Mouse (Mus musculus): Measurements from ENCODE around the gene Shcbp1l.
"Not testable (repeated sequence)": the region's sequence is repeated elsewhere in the genome, so short reads cannot be mapped to it uniquely, and the experiment has no call there.

Shcbp1l gene

GRCm38 (mm10) chr1:153431158-153431557 is 6.2 kb downstream of the Shcbp1l start:
- no peak for DNase-seq

DNA sequence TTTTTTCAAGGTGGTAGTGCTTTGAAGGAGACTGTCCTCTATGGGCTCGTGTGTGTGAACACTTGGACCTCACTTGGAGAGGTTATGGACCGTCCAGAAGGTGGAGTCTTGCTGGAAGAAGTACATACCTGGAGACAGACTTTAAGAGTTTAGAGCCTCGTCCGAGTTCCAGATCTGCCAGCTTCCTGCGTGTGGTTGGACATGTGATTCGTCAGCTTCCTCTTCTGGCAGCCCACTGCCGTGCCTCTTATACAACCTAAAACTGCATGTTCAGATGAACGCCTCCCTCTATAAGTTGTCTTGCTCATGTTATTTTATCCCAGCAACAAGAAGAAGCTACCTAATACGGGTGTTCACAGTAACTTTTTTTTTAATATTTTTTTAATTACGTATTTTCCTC is 6.7 kb downstream of the Shcbp1l start:
- no peak for DNase-seq

DNA sequence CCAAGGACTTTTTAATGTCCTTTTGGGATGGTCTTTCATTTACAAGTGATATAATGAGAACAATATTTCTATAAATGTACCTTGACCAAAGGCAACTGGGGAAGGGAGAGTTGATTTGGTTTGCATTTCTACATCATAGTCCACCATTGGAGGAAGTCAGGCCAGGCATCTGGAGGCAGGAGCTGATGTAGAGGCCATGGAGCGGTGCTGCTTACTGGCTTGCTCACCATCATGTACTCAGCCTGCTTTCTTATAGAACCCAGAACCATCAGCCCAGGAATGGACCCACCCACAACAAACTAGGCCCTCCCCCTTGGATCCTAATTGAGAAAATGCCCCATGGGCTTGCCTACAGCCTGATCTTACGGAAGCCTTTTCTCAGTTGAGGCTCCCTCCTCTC is 7.4 kb downstream of the Shcbp1l start:
- no peak for DNase-seq

GRCm38 (mm10) chr1:153433851-153434589 is 9.1 kb downstream of the Shcbp1l start:
- DNase-seq: no peak

DNA sequence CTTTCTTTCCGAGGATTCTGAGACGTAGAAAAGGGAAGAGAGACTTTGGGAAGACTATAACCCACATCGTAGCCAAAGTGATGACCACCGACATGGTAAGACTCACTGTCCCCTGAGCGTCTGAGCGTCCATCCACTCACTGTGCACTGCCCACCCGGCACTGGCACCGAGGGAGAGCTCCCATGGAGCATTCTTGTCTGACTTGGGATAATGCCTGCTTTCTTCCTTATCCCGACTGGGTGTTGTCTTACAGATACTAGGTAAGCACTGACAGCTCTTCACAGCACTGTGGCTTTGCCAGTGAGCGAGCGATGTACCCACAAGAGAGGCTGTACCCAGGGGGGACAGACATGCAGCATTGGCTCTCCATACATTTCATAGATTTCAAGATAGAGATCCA is 12.6 kb downstream of the Shcbp1l start:
- DNase-seq: no peak

GRCm38 (mm10) chr1:153440752-153441151 is 15.8 kb downstream of the Shcbp1l start:
- no peak for DNase-seq

- DNase-seq: no peak
These were observed 16.7 kb downstream of the Shcbp1l start for GRCm38 (mm10) chr1:153441656-153442055.

DNA sequence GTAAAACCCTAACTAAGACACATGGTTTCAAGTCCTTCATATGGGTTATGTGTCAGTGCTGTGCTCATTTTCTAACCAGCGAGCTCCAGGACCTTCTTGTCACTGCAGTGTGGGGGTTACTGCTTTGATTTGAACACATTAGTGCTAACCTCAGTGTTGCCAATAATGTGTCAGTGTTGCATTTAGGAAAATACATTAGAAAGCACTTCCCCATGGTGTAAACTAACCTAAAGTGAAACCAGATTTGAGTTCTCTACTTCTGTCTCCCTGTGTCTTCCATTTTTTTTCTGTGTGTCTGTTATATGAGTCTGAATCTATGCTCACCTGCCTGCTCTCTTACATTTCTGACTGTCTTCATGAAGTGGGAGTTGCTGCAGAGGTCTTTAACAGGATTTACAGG is 18.1 kb downstream of the Shcbp1l start:
- no peak for DNase-seq

DNA sequence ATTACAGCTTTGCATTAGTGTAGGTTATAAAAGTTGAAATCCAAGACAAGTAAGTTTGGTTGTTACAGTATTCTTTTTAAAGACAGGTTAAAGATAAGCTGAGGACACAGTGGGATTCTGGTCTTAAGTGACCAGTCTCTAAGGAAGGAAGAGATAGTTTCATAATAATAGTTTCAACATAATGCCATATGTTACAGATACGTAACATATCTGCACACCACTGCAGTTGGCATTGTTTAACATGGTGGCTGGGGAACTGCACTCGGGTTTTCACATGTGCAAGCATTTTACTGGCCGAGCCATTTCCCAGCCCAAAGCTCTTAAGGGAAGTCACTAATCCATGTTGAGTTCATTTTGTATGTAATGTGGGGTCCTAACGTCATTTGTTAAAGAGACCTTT is 18.7 kb downstream of the Shcbp1l start:
- no peak for DNase-seq

- DNase-seq: no peak
These were observed 21.3 kb downstream of the Shcbp1l start for GRCm38 (mm10) chr1:153446120-153446831.

DNA sequence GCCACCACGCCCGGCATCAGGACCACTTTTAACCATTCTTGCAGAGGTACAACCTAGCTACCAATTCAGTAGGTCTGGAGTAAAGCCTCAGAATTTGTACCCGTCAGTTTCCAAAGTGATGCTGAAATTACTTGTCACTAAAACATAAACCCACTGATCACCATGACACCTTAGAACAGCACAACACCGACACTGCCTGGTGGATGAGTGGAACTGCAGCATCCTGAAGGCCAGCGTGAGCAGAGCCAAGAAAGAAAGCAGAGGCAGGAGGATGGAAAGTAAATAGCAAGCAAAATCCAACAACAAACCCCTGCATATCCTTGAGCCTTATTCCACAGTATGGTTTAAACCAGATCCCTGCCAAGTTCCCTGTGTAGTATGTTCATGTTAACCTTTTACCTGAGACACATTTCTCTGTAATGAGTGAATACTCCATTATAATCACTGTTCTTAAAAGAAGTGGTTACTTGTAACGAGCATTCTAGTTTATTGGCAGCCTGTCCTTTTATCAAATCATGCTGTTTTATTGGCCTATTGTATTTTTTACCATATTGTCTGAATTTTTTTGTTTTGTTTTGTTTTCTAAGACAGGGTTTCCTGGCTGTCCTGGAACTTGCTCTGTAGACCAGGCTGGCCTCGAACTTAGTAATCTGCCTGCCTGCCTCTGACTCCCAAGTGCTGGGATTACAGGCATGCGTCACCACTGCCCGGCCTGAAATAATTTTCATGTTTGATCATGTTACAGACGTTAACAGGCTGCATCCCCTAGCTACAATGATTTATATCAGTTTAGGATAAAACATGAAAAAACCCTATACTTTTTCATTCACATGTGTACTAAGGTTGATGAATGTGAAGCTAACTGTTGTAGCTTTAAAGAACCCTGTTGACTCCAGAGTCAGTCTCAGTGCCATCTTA is 26.5 kb downstream of the Shcbp1l start:
- DNase-seq: no peak

DNA sequence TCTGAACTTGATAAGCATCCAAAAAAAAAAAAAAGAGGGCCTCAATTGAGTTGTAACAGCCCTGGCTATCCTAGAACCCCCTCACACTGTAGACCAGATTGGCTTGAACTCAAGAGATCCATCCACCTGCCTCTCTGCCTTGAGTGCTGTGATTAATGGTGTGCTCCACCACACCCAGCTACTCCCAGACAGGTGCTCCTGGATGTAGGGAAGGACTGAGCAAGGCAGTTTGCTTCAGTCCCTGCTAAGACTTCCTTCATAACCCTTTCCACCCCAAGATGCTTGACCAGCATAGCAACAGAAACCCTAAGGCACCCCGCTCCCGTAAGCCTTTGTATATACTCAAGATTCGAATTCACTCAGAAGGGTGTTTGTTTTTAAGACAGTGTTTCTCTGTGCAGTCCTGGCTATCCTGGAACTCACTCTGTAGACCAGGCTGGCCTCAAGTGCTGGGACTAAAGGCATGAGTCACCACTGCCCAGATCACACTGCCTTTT is 28.2 kb downstream of the Shcbp1l start:
- no peak for DNase-seq

DNA sequence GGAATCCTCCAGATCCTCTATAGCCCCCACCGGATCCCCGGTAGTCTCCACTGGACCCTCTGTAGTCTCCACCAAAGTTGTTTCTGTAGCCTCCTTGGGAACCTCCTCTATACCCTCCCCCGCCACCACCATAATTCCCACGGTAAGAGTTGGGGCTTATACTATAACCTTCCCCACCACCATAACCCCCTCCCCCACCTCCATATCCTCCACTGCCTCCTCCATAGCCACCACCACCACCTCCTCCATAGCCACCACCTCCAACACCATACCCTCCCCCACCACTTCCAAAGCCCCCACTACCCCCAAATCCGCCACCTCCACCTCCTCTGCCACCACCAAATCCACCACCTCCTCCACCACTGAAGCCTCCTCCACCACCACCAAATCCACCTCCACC is 31.2 kb downstream of the Shcbp1l start:
- no peak for DNase-seq

- DNase-seq: no peak
These were observed 36.8 kb downstream of the Shcbp1l start for GRCm38 (mm10) chr1:153461796-153462195.

DNA sequence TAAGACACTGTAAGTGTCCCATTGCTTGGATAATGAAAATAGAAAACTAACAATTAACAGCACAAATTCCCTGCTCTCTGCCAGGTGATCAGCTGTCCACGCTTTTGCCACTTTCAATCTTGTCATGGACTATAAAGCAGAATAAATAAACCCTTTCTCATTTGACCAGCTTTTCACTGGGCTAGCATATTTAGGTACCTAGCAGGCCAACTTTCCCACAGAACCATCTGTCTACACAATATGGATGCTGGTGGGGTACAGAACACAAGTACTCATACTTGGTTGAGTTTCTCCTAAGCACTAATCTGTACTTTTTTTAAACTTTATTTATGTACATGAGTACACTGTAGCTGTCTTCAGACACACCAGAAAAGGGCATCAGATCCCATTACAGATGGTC is 54.3 kb downstream of the Shcbp1l start:
- DNase-seq: no peak

DNA sequence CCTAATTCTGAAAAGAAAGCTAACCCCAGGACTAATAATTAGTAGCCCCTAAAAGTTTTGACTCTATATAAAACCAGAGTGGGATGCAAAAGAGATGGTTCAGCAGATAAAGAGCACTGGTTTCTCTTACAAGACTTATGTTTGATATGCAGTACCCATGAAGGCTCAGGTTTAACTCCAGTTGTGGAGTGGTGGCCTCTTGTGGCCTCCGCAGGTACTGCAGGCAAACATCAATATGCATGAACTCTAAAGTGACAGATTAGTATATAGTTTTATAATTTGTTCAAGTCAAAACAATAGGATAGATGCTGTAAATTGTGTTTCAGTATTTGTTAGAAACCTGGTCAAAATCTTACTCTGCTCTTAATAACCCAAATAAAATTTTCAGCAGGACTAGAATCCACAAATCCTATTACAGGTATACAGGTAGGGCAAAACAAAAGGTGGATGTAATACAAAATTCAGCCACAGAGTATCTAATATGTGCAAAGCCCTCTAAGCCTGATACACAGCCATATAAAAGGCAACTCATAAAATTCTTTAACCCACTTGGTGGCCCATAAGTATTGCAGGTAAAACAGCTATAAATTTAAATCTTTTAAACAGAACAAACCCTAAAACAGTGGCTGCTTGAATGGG is 55.5 kb downstream of the Shcbp1l start:
- DNase-seq: peak; percentile 70 to 87

- DNase-seq: no peak
These were observed 56.1 kb downstream of the Shcbp1l start for GRCm38 (mm10) chr1:153481025-153481412.

DNA sequence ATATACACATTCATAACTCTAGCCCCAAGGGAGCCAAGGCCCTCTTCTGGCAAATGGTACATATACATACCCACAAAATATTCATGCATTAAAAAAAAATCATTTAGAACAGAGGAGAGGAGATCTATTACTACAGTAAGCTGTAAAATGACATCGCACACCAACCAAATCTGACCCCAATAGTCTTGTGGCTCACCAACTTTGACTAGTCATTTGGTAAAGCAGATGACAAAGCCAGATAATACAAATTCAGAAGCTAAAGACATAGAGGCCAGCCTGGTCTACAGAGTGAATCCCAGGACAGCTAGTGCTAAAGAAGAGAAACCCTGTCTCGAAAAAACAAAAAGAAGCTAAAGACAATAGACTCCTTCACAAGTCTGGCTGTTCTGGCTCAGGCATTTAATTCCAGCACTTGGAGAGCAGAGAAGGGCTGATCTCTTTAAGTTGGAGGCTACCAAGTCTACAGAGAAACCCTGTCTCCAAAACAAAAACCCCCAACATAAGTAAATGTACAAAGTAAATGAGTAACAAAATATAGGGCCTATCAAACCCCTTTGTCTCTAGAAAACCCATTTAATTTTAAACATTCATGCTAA is 60.3 kb downstream of the Shcbp1l start:
- DNase-seq: no peak

DNA sequence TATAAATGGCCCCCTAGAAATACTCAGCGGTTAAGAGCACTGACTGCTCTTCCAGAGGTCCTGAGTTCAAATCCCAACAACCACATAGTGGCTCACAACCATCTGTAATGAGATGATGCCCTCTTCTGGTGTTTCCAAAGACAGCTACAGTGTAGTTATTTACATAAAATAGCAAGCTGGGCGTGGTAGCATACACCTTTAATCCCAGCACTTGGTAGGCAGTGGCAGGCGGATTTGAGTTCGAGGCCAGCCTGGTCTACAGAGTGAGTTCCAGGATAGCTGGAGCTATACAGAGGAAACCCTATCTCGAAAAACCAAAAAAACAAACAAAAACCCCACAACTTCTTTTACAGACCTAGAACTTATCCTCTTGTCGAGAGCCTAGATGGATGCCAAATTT is 61.2 kb downstream of the Shcbp1l start:
- not testable (repeated sequence) for DNase-seq

- DNase-seq: peak; percentile 78 to 86
These were observed 62.0 kb downstream of the Shcbp1l start for GRCm38 (mm10) chr1:153486767-153487499.

DNA sequence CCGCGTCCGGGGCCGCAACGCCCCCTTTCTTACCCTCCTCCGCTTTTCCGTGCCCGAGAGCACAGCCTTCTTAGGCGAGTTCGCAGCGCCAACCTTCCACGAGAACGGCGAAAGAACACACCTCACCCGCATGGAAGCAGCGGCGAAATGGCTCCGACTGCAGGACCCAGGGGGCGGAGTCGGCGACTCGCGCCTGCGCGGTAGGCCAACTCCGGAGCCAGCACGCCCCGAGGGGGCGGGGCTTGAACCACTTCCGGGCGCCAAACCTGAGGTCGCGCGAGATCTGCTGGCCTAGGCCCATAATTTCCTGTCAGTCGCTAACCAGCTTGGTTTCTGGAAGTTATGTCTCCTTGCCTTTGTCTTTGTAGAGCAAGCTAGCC is 62.5 kb downstream of the Shcbp1l start, which contains the start of gene Dhx9:
Gene Dhx9, minus strand, starts transcription at position 161 of the 380 bp plus-strand sequence.
- DNase-seq: peak; percentile 98

Measured in kidney, postnatal 25 days (tissue).